Mouse (Mus musculus): Measurements from ENCODE around the gene Apba3. TPM values are rescaled to one million over a fixed set of nuclear protein-coding genes. Genes with fewer than 3 reads are reported as not detected.

The Apba3 gene
- polyA plus RNA-seq, 1 experiment from 2014 or later: 61.2 TPM

- peak within 1 kb of the TSS; percentile 75 for H3K4me3 ChIP-seq (ENCODE audit: low read length)
- no peak within 1 kb of the TSS for H3K27ac ChIP-seq (ENCODE audit: low read length)
- peaks cover 28% of the 10 kb centered on the region for H3K27me3 ChIP-seq (ENCODE audit: control insufficient read depth, insufficient read depth, low read depth, low read length)
- ATAC-seq (ENCODE audit: low read depth): peak; percentile 93
- 5% methylated on average over 28 of the region's 29 CpGs for WGBS
- peak within 1 kb of the TSS; percentile 82 for H3K9ac ChIP-seq (ENCODE audit: low read length)
- no peaks in the 10 kb centered on the region for H3K9me3 ChIP-seq (ENCODE audit: control insufficient read depth, low read length)
- no peaks in the 10 kb centered on the region for H3K36me3 ChIP-seq (ENCODE audit: control insufficient read depth, insufficient read depth, low read length)
- peak within 1 kb of the TSS; percentile 76 for H3K4me2 ChIP-seq (ENCODE audit: low read depth, low read length)
- H3K4me1 ChIP-seq (replicated peaks; ENCODE audit: control insufficient read depth, insufficient read depth, low read length): peaks cover 6% of the 10 kb centered on the region
Observed at GRCm38 (mm10) chr10:81232580-81233225, 34.1 kb upstream of the Apba3 start, which contains the start of gene Zfr2. Gene Zfr2 (plus strand): TSS chr10:81233155.

GRCm38 (mm10) chr10:81233226-81233585, 33.6 kb upstream of the Apba3 start:
- Histone ChIP-seq H3K9me3 (ENCODE audit: control insufficient read depth, low read length) (no peaks in the 10 kb centered on the region), H3K27me3 (ENCODE audit: control insufficient read depth, insufficient read depth, low read depth, low read length) (peaks cover 28% of the 10 kb centered on the region), H3K27ac (ENCODE audit: low read length) (no peak overlapping the region), H3K36me3 (ENCODE audit: control insufficient read depth, insufficient read depth, low read length) (no peaks in the 10 kb centered on the region), H3K4me2 (ENCODE audit: low read depth, low read length) (peak overlapping the region; percentile 76), H3K9ac (ENCODE audit: low read length) (peak overlapping the region; percentile 82), H3K4me1 (replicated peaks; ENCODE audit: control insufficient read depth, insufficient read depth, low read length) (peaks cover 6% of the 10 kb centered on the region), H3K4me3 (ENCODE audit: low read length) (peak overlapping the region; percentile 75)
- WGBS: 2% methylated on average over 25 of the region's 28 CpGs
- peak; percentile 75 for ATAC-seq (ENCODE audit: low read depth)

- no peak for ATAC-seq (ENCODE audit: low read depth)
- Histone ChIP-seq H3K4me2 (ENCODE audit: low read depth, low read length) (no peak overlapping the region), H3K4me3 (ENCODE audit: low read length) (no peak overlapping the region), H3K9me3 (ENCODE audit: control insufficient read depth, low read length) (no peaks in the 10 kb centered on the region), H3K27ac (ENCODE audit: low read length) (no peak overlapping the region), H3K4me1 (replicated peaks; ENCODE audit: control insufficient read depth, insufficient read depth, low read length) (peaks cover 6% of the 10 kb centered on the region), H3K9ac (ENCODE audit: low read length) (no peak overlapping the region), H3K27me3 (ENCODE audit: control insufficient read depth, insufficient read depth, low read depth, low read length) (peaks cover 25% of the 10 kb centered on the region), H3K36me3 (ENCODE audit: control insufficient read depth, insufficient read depth, low read length) (no peaks in the 10 kb centered on the region)
- 63% methylated on average over 6 of the region's 6 CpGs for WGBS
Observed at GRCm38 (mm10) chr10:81234206-81234605, 32.6 kb upstream of the Apba3 start.

GRCm38 (mm10) chr10:81236471-81237268, 30.1 kb upstream of the Apba3 start:
- Histone ChIP-seq H3K4me3 (ENCODE audit: low read length) (no peak overlapping the region), H3K27ac (ENCODE audit: low read length) (no peak overlapping the region), H3K9me3 (ENCODE audit: control insufficient read depth, low read length) (no peaks in the 10 kb centered on the region), H3K4me2 (ENCODE audit: low read depth, low read length) (no peak overlapping the region), H3K36me3 (ENCODE audit: control insufficient read depth, insufficient read depth, low read length) (no peaks in the 10 kb centered on the region), H3K9ac (ENCODE audit: low read length) (no peak overlapping the region), H3K4me1 (replicated peaks; ENCODE audit: control insufficient read depth, insufficient read depth, low read length) (peaks cover 6% of the 10 kb centered on the region), H3K27me3 (ENCODE audit: control insufficient read depth, insufficient read depth, low read depth, low read length) (peaks cover 20% of the 10 kb centered on the region)
- no peak for ATAC-seq (ENCODE audit: low read depth)
- 80% methylated on average over 12 of the region's 12 CpGs for WGBS

GRCm38 (mm10) chr10:81238618-81239017, 28.1 kb upstream of the Apba3 start:
- H3K9me3 ChIP-seq (ENCODE audit: control insufficient read depth, low read length): no peaks in the 10 kb centered on the region
- ATAC-seq (ENCODE audit: low read depth): no peak
- peaks cover 20% of the 10 kb centered on the region for H3K27me3 ChIP-seq (ENCODE audit: control insufficient read depth, insufficient read depth, low read depth, low read length)
- 71% methylated on average over 2 of the region's 2 CpGs for WGBS
- no peak overlapping the region for H3K27ac ChIP-seq (ENCODE audit: low read length)
- no peak overlapping the region for H3K4me2 ChIP-seq (ENCODE audit: low read depth, low read length)
- no peaks in the 10 kb centered on the region for H3K36me3 ChIP-seq (ENCODE audit: control insufficient read depth, insufficient read depth, low read length)
- H3K4me1 ChIP-seq (replicated peaks; ENCODE audit: control insufficient read depth, insufficient read depth, low read length): peaks cover 3% of the 10 kb centered on the region
- H3K9ac ChIP-seq (ENCODE audit: low read length): no peak overlapping the region
- H3K4me3 ChIP-seq (ENCODE audit: low read length): no peak overlapping the region

GRCm38 (mm10) chr10:81240876-81241275, 25.9 kb upstream of the Apba3 start:
- Histone ChIP-seq H3K27ac (ENCODE audit: low read length) (no peak overlapping the region), H3K9me3 (ENCODE audit: control insufficient read depth, low read length) (no peaks in the 10 kb centered on the region), H3K27me3 (ENCODE audit: control insufficient read depth, insufficient read depth, low read depth, low read length) (peaks cover 20% of the 10 kb centered on the region), H3K36me3 (ENCODE audit: control insufficient read depth, insufficient read depth, low read length) (no peaks in the 10 kb centered on the region), H3K4me3 (ENCODE audit: low read length) (no peak overlapping the region), H3K4me1 (replicated peaks; ENCODE audit: control insufficient read depth, insufficient read depth, low read length) (no peaks in the 10 kb centered on the region), H3K9ac (ENCODE audit: low read length) (no peak overlapping the region), H3K4me2 (ENCODE audit: low read depth, low read length) (no peak overlapping the region)
- no peak for ATAC-seq (ENCODE audit: low read depth)
- WGBS: 21% methylated on average over 13 of the region's 13 CpGs

GRCm38 (mm10) chr10:81242021-81242420, 24.7 kb upstream of the Apba3 start:
- H3K9me3 ChIP-seq (ENCODE audit: control insufficient read depth, low read length): no peaks in the 10 kb centered on the region
- H3K27ac ChIP-seq (ENCODE audit: low read length): no peak overlapping the region
- WGBS: 89% methylated on average over 16 of the region's 16 CpGs
- H3K36me3 ChIP-seq (ENCODE audit: control insufficient read depth, insufficient read depth, low read length): no peaks in the 10 kb centered on the region
- H3K4me2 ChIP-seq (ENCODE audit: low read depth, low read length): no peak overlapping the region
- no peak overlapping the region for H3K9ac ChIP-seq (ENCODE audit: low read length)
- H3K27me3 ChIP-seq (ENCODE audit: control insufficient read depth, insufficient read depth, low read depth, low read length): peaks cover 20% of the 10 kb centered on the region
- no peaks in the 10 kb centered on the region for H3K4me1 ChIP-seq (replicated peaks; ENCODE audit: control insufficient read depth, insufficient read depth, low read length)
- ATAC-seq (ENCODE audit: low read depth): no peak
- H3K4me3 ChIP-seq (ENCODE audit: low read length): no peak overlapping the region

GRCm38 (mm10) chr10:81244146-81244545, 22.6 kb upstream of the Apba3 start:
- Histone ChIP-seq H3K4me3 (ENCODE audit: low read length) (no peak overlapping the region), H3K4me1 (replicated peaks; ENCODE audit: control insufficient read depth, insufficient read depth, low read length) (no peaks in the 10 kb centered on the region), H3K36me3 (ENCODE audit: control insufficient read depth, insufficient read depth, low read length) (no peaks in the 10 kb centered on the region), H3K9me3 (ENCODE audit: control insufficient read depth, low read length) (no peaks in the 10 kb centered on the region), H3K4me2 (ENCODE audit: low read depth, low read length) (no peak overlapping the region), H3K27me3 (ENCODE audit: control insufficient read depth, insufficient read depth, low read depth, low read length) (peaks cover 17% of the 10 kb centered on the region), H3K27ac (ENCODE audit: low read length) (no peak overlapping the region), H3K9ac (ENCODE audit: low read length) (no peak overlapping the region)
- ATAC-seq (ENCODE audit: low read depth): 0 out of 2 replicates have a peak, but pooled peaks have one; percentile 6
- 75% methylated on average over 4 of the region's 4 CpGs for WGBS

- Histone ChIP-seq H3K4me3 (ENCODE audit: low read length) (no peak overlapping the region), H3K36me3 (ENCODE audit: control insufficient read depth, insufficient read depth, low read length) (no peaks in the 10 kb centered on the region), H3K9ac (ENCODE audit: low read length) (no peak overlapping the region), H3K27ac (ENCODE audit: low read length) (no peak overlapping the region), H3K4me1 (replicated peaks; ENCODE audit: control insufficient read depth, insufficient read depth, low read length) (no peaks in the 10 kb centered on the region), H3K27me3 (ENCODE audit: control insufficient read depth, insufficient read depth, low read depth, low read length) (peaks cover 13% of the 10 kb centered on the region), H3K9me3 (ENCODE audit: control insufficient read depth, low read length) (no peaks in the 10 kb centered on the region), H3K4me2 (ENCODE audit: low read depth, low read length) (no peak overlapping the region)
- peak; percentile 57; the same call in 1 of the 2 replicates for ATAC-seq (ENCODE audit: low read depth)
- 5% methylated on average over 17 of the region's 17 CpGs for WGBS
Observed at GRCm38 (mm10) chr10:81244595-81244994, 22.2 kb upstream of the Apba3 start.

All from lung, embryonic 16.5 days (tissue).